Mouse (Mus musculus): ENCODE measurements at regions not wholly inside any gene's neighbourhood (a gene's known extent, or its start where the extent isn't known, plus 50 kb on each side); places are given as distances from the start of the nearest gene placed in this dataset.

- DNase-seq, result no peak
Observed at GRCm38 (mm10) chr12:79939436-79939835, 173.4 kb downstream of the Zfp36l1 start.

GRCm38 (mm10) chr12:79937876-79938275 lies 174.9 kb downstream of the Zfp36l1 start:
- DNase-seq, result no peak

GRCm38 (mm10) chr12:79936698-79937097 lies 176.1 kb downstream of the Zfp36l1 start:
- no peak for DNase-seq

GRCm38 (mm10) chr12:79934091-79934490 lies 178.7 kb downstream of the Zfp36l1 start:
- DNase-seq, result no peak

GRCm38 (mm10) chr12:79932905-79933304 lies 179.9 kb downstream of the Zfp36l1 start:
- DNase-seq, result no peak

- no peak for DNase-seq
Observed at GRCm38 (mm10) chr12:79931455-79931854, 181.4 kb downstream of the Zfp36l1 start.

- DNase-seq, result no peak
Observed at GRCm38 (mm10) chr12:79929846-79930245, 183.0 kb downstream of the Zfp36l1 start.

- no peak for DNase-seq
Observed at GRCm38 (mm10) chr12:79928739-79929380, 184.0 kb downstream of the Zfp36l1 start.

GRCm38 (mm10) chr12:79928298-79928697 lies 184.5 kb downstream of the Zfp36l1 start:
- DNase-seq, result no peak

- no peak for DNase-seq
Observed at GRCm38 (mm10) chr12:79925704-79926588, 186.9 kb downstream of the Zfp36l1 start.

- DNase-seq, result no peak
Observed at GRCm38 (mm10) chr12:79924921-79925703, 187.7 kb downstream of the Zfp36l1 start.

- DNase-seq, result no peak
Observed at GRCm38 (mm10) chr12:79923811-79924210, 189.0 kb downstream of the Zfp36l1 start.

GRCm38 (mm10) chr12:79921786-79922185 lies 191.0 kb downstream of the Zfp36l1 start:
- DNase-seq, result no peak

GRCm38 (mm10) chr12:79918983-79919382 lies 193.8 kb downstream of the Zfp36l1 start:
- no peak for DNase-seq

- no peak for DNase-seq
Observed at GRCm38 (mm10) chr12:79917634-79918289, 195.1 kb downstream of the Zfp36l1 start.

- DNase-seq, result no peak
Observed at GRCm38 (mm10) chr12:79916896-79917633, 195.7 kb downstream of the Zfp36l1 start.

- DNase-seq, result no peak
Observed at GRCm38 (mm10) chr12:79913898-79914297, 198.9 kb downstream of the Zfp36l1 start.

GRCm38 (mm10) chr12:79912281-79913063 lies 200.3 kb downstream of the Zfp36l1 start:
- no peak for DNase-seq

- peak in 1 of 2 experiments; percentile 15 for DNase-seq
Observed at GRCm38 (mm10) chr12:79910884-79911759, 201.7 kb downstream of the Zfp36l1 start.

GRCm38 (mm10) chr12:79907583-79907982 lies 205.2 kb downstream of the Zfp36l1 start:
- DNase-seq, result no peak

Data from cerebellum, postnatal 36 days (tissue).